Mouse (Mus musculus): ENCODE measurements around the gene Slc4a4. TPM values are rescaled to one million over a fixed set of nuclear protein-coding genes. Genes with fewer than 3 reads are reported as not detected.

Slc4a4 gene
- polyA plus RNA-seq, 1 experiment from 2014 or later: 5.6 TPM

GRCm38 (mm10) chr5:89149436-89150040 is 262.9 kb downstream of the Slc4a4 start:
- 10% methylated on average over 2 of the region's 2 CpGs for WGBS
- Histone ChIP-seq H3K4me3 (no peak overlapping the region), H3K4me2 (no peak overlapping the region), H3K9me3 (replicated peaks) (no peaks in the 10 kb centered on the region), H3K27ac (ENCODE audit: poor library complexity, severe bottlenecking) (peak overlapping the region; percentile 51), H3K27me3 (replicated peaks) (no peaks in the 10 kb centered on the region), H3K36me3 (no peaks in the 10 kb centered on the region), H3K9ac (no peak overlapping the region), H3K4me1 (replicated peaks) (peaks cover 18% of the 10 kb centered on the region)
- ATAC-seq (ENCODE audit: insufficient number of reproducible peaks, low FRiP score): peak; percentile 71

DNA sequence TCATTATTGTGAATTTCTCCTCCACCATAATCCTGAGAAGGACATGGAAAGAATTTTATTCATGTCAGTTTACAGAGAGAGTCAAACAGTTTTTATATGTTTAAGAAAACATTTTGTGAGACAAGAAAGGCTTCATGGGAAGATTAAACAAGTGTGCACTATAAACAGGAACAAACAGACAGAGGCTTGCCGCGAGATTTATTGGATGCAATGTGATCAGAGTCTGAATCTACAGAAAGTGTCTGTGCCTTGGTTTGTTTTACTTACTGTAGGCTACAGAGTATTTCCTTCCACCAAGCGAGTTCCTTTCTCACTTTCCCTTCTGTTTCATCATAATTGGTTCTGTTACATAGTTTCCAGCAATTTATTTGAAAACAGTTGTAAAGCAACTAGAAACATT is 264.5 kb downstream of the Slc4a4 start:
- Histone ChIP-seq H3K4me3 (no peak overlapping the region), H3K9me3 (replicated peaks) (no peaks in the 10 kb centered on the region), H3K4me2 (no peak overlapping the region), H3K4me1 (replicated peaks) (peaks cover 18% of the 10 kb centered on the region), H3K27me3 (replicated peaks) (no peaks in the 10 kb centered on the region), H3K27ac (ENCODE audit: poor library complexity, severe bottlenecking) (no peak overlapping the region), H3K36me3 (no peaks in the 10 kb centered on the region), H3K9ac (no peak overlapping the region)
- 83% methylated on average over 3 of the region's 3 CpGs for whole genome bisulfite sequencing
- no peak for ATAC-seq (ENCODE audit: insufficient number of reproducible peaks, low FRiP score)

GRCm38 (mm10) chr5:89171025-89171718 is 284.6 kb downstream of the Slc4a4 start:
- no peak overlapping the region for H3K4me2 ChIP-seq
- H3K27me3 ChIP-seq (replicated peaks): no peaks in the 10 kb centered on the region
- no peak for ATAC-seq (ENCODE audit: insufficient number of reproducible peaks, low FRiP score)
- WGBS: 85% methylated on average over 2 of the region's 2 CpGs
- no peaks in the 10 kb centered on the region for H3K36me3 ChIP-seq
- no peaks in the 10 kb centered on the region for H3K9me3 ChIP-seq (replicated peaks)
- H3K4me3 ChIP-seq: no peak overlapping the region
- H3K9ac ChIP-seq: no peak overlapping the region
- no peak overlapping the region for H3K27ac ChIP-seq (ENCODE audit: poor library complexity, severe bottlenecking)
- no peaks in the 10 kb centered on the region for H3K4me1 ChIP-seq (replicated peaks)

DNA sequence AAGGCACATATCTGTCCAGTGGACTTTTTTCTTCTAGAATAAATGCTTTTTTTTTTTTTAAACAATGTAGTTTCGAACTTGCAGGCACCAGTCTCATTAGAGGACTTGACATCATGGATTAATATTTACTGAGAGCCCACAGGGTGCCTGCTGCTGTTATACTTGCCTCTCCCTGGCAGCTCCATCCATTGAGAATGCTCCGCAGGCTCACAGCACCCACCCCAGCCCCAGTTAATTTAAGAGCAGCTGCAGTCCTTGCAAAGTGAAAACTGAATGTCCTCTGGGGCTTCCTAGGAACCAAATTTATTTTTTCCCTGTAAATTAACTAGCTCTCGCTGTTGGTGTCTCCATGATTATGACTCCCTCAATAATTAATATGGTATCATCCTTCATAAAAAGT is 303.4 kb downstream of the Slc4a4 start:
- Histone ChIP-seq H3K27ac (ENCODE audit: poor library complexity, severe bottlenecking) (no peak overlapping the region), H3K27me3 (replicated peaks) (no peaks in the 10 kb centered on the region), H3K4me3 (no peak overlapping the region), H3K9me3 (replicated peaks) (no peaks in the 10 kb centered on the region), H3K4me1 (replicated peaks) (no peaks in the 10 kb centered on the region), H3K9ac (no peak overlapping the region), H3K36me3 (no peaks in the 10 kb centered on the region), H3K4me2 (no peak overlapping the region)
- 79% methylated on average over 3 of the region's 3 CpGs for WGBS
- ATAC-seq (ENCODE audit: insufficient number of reproducible peaks, low FRiP score): no peak

- Histone ChIP-seq H3K9ac (no peak overlapping the region), H3K36me3 (no peaks in the 10 kb centered on the region), H3K27me3 (replicated peaks) (no peaks in the 10 kb centered on the region), H3K9me3 (replicated peaks) (no peaks in the 10 kb centered on the region), H3K27ac (ENCODE audit: poor library complexity, severe bottlenecking) (no peak overlapping the region), H3K4me2 (no peak overlapping the region), H3K4me3 (no peak overlapping the region), H3K4me1 (replicated peaks) (no peaks in the 10 kb centered on the region)
- 89% methylated on average over 3 of the region's 3 CpGs for WGBS
- ATAC-seq (ENCODE audit: insufficient number of reproducible peaks, low FRiP score): no peak
These were observed 308.0 kb downstream of the Slc4a4 start for GRCm38 (mm10) chr5:89194654-89195053.

- no peaks in the 10 kb centered on the region for H3K27me3 ChIP-seq (replicated peaks)
- H3K36me3 ChIP-seq: no peaks in the 10 kb centered on the region
- ATAC-seq (ENCODE audit: insufficient number of reproducible peaks, low FRiP score): no peak
- no peak overlapping the region for H3K4me2 ChIP-seq
- H3K9me3 ChIP-seq (replicated peaks): no peaks in the 10 kb centered on the region
- H3K4me3 ChIP-seq: no peak overlapping the region
- 71% methylated on average over 2 of the region's 2 CpGs for WGBS
- no peaks in the 10 kb centered on the region for H3K4me1 ChIP-seq (replicated peaks)
- no peak overlapping the region for H3K27ac ChIP-seq (ENCODE audit: poor library complexity, severe bottlenecking)
- H3K9ac ChIP-seq: no peak overlapping the region
These were observed 311.9 kb downstream of the Slc4a4 start for GRCm38 (mm10) chr5:89198501-89198900.

GRCm38 (mm10) chr5:89209973-89210703 is 323.5 kb downstream of the Slc4a4 start:
- Histone ChIP-seq H3K9ac (no peak overlapping the region), H3K27ac (ENCODE audit: poor library complexity, severe bottlenecking) (no peak overlapping the region), H3K9me3 (replicated peaks) (no peaks in the 10 kb centered on the region), H3K4me2 (no peak overlapping the region), H3K36me3 (no peaks in the 10 kb centered on the region), H3K27me3 (replicated peaks) (no peaks in the 10 kb centered on the region), H3K4me3 (no peak overlapping the region), H3K4me1 (replicated peaks) (no peaks in the 10 kb centered on the region)
- no peak for ATAC-seq (ENCODE audit: insufficient number of reproducible peaks, low FRiP score)
- WGBS: 72% methylated on average over 7 of the region's 7 CpGs

DNA sequence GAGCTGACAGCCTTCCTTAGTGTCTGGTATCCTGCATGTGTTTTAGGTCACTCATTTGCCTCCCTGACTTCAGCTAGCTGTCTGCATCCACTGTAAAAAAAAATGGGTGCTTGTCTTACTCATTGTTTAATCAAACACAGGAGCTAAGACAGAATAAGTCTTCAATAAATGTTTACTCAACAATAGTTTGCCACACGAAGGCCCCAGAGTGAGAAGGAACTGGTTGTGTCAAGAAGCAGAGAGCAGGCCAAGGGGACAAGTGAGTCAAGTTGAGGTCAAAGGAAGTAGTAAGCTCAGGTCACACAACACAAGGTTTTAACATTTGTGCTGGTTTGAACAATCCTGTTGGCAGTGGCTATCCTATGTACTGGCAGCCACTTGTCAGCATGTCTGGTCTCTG is 324.4 kb downstream of the Slc4a4 start:
- Histone ChIP-seq H3K27me3 (replicated peaks) (no peaks in the 10 kb centered on the region), H3K4me2 (no peak overlapping the region), H3K4me3 (no peak overlapping the region), H3K36me3 (no peaks in the 10 kb centered on the region), H3K4me1 (replicated peaks) (no peaks in the 10 kb centered on the region), H3K27ac (ENCODE audit: poor library complexity, severe bottlenecking) (no peak overlapping the region), H3K9me3 (replicated peaks) (no peaks in the 10 kb centered on the region), H3K9ac (no peak overlapping the region)
- no peak for ATAC-seq (ENCODE audit: insufficient number of reproducible peaks, low FRiP score)
- WGBS: 66% methylated on average over 1 of the region's 1 CpGs

DNA sequence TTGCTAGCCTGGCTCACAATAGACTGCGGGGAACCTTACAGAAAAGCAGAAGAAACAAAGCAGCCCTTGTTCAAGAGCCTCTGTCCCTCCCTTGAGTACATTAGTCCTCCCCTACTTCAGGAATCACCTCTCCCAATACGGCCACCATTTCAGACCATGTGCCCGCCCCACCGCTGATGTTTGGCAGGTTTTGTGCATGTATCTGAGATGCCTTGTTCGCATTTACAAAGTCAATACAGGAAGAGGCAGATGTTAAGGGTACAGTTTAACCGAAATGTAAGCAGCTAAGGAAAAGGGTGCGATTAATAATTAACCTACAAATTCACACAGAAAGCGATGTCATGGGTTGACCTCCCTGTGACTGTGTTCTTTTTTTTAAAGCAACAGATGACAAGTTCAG is 331.6 kb downstream of the Slc4a4 start:
- Histone ChIP-seq H3K27ac (ENCODE audit: poor library complexity, severe bottlenecking) (no peak overlapping the region), H3K9me3 (replicated peaks) (no peaks in the 10 kb centered on the region), H3K36me3 (no peaks in the 10 kb centered on the region), H3K4me1 (replicated peaks) (no peaks in the 10 kb centered on the region), H3K4me2 (no peak overlapping the region), H3K27me3 (replicated peaks) (no peaks in the 10 kb centered on the region), H3K4me3 (no peak overlapping the region), H3K9ac (no peak overlapping the region)
- no peak for ATAC-seq (ENCODE audit: insufficient number of reproducible peaks, low FRiP score)
- 79% methylated on average over 8 of the region's 8 CpGs for WGBS

GRCm38 (mm10) chr5:89218709-89219108 is 332.1 kb downstream of the Slc4a4 start:
- H3K27ac ChIP-seq (ENCODE audit: poor library complexity, severe bottlenecking): no peak overlapping the region
- WGBS: 80% methylated on average over 6 of the region's 6 CpGs

DNA sequence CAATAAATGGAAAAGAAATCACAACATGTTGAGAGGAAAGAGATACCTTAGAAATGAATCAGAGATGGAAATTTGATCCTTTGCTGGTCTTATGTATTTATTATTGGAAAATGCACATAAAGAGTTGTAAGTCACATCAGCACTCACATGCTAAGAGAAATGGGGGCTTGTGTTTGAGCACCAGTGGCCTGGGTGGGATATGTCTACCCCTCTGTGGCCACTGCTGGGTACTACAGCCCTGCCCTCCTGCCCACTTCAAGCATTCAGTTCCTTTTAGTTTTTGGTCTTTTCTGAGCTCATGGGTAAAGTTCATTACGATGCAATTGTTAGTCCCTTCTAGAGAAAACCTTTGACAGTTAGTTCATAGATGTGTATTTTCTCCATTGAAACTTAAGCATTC is 335.0 kb downstream of the Slc4a4 start:
- Histone ChIP-seq H3K27me3 (replicated peaks) (no peaks in the 10 kb centered on the region), H3K27ac (ENCODE audit: poor library complexity, severe bottlenecking) (no peak overlapping the region), H3K4me3 (no peak overlapping the region), H3K4me2 (no peak overlapping the region), H3K9ac (no peak overlapping the region), H3K4me1 (replicated peaks) (no peaks in the 10 kb centered on the region), H3K9me3 (replicated peaks) (no peaks in the 10 kb centered on the region), H3K36me3 (0 out of 2 replicates have a peak, but pooled peaks cover 6% of the 10 kb centered on the region)
- no peak for ATAC-seq (ENCODE audit: insufficient number of reproducible peaks, low FRiP score)
- 30% methylated on average over 1 of the region's 1 CpGs for WGBS

More at GRCm38 (mm10) chr5:89218709-89219108, 332.1 kb downstream of the Slc4a4 start:
- Histone ChIP-seq H3K4me3 (no peak overlapping the region), H3K27me3 (replicated peaks) (no peaks in the 10 kb centered on the region), H3K36me3 (no peaks in the 10 kb centered on the region), H3K4me1 (replicated peaks) (no peaks in the 10 kb centered on the region), H3K9ac (no peak overlapping the region), H3K4me2 (no peak overlapping the region), H3K9me3 (replicated peaks) (no peaks in the 10 kb centered on the region)
- no peak for ATAC-seq (ENCODE audit: insufficient number of reproducible peaks, low FRiP score)

All from heart, embryonic 12.5 days (tissue).